Mouse (Mus musculus): ENCODE results near the gene Sde2.
A peak's percentile ranks its signal among the peaks of the same experiment; 100 is the strongest.
"Not testable (repeated sequence)": the region's sequence is repeated elsewhere in the genome, so short reads cannot be mapped to it uniquely, and the experiment has no call there.

The Sde2 gene

GRCm38 (mm10) chr1:180889172-180889571, 38.2 kb downstream of the Sde2 start:
- no peak for DNase-seq

GRCm38 (mm10) chr1:180889841-180890240, 38.9 kb downstream of the Sde2 start:
- no peak for DNase-seq

GRCm38 (mm10) chr1:180892808-180893207, 41.9 kb downstream of the Sde2 start, which contains the start of gene Lefty2:
TSS of gene Lefty2 (plus strand) at chr1:180893108.
- no peak for DNase-seq

- not testable (repeated sequence) for DNase-seq
These were observed 43.4 kb downstream of the Sde2 start for GRCm38 (mm10) chr1:180894088-180894987.

- no peak for DNase-seq
These were observed 50.2 kb downstream of the Sde2 start for GRCm38 (mm10) chr1:180901107-180901506.

- no peak for DNase-seq
These were observed 52.0 kb downstream of the Sde2 start for GRCm38 (mm10) chr1:180902915-180903314.

GRCm38 (mm10) chr1:180903666-180904038, 52.7 kb downstream of the Sde2 start:
- DNase-seq = no peak

GRCm38 (mm10) chr1:180904039-180904814, 53.3 kb downstream of the Sde2 start, which contains the start of gene Pycr2:
TSS of gene Pycr2 (plus strand) at chr1:180904293.
- DNase-seq = peak; percentile 94

- no peak for DNase-seq
These were observed 53.8 kb downstream of the Sde2 start for GRCm38 (mm10) chr1:180904815-180905080.

- DNase-seq = no peak
These were observed 54.4 kb downstream of the Sde2 start for GRCm38 (mm10) chr1:180905307-180905706.

- DNase-seq = no peak
These were observed 54.9 kb downstream of the Sde2 start for GRCm38 (mm10) chr1:180905876-180906275.

- no peak for DNase-seq
These were observed 55.7 kb downstream of the Sde2 start for GRCm38 (mm10) chr1:180906461-180907147.

GRCm38 (mm10) chr1:180911138-180911537, 60.2 kb downstream of the Sde2 start:
- DNase-seq = no peak

GRCm38 (mm10) chr1:180911653-180912287, 60.8 kb downstream of the Sde2 start:
- DNase-seq = no peak

- no peak for DNase-seq
These were observed 61.9 kb downstream of the Sde2 start for GRCm38 (mm10) chr1:180912792-180913191.

GRCm38 (mm10) chr1:180913797-180914196, 62.9 kb downstream of the Sde2 start:
- no peak for DNase-seq

- DNase-seq = no peak
These were observed 65.5 kb downstream of the Sde2 start for GRCm38 (mm10) chr1:180916425-180916824.

- no peak for DNase-seq
These were observed 66.1 kb downstream of the Sde2 start for GRCm38 (mm10) chr1:180917053-180917452.
